In the genomic region with DNA sequence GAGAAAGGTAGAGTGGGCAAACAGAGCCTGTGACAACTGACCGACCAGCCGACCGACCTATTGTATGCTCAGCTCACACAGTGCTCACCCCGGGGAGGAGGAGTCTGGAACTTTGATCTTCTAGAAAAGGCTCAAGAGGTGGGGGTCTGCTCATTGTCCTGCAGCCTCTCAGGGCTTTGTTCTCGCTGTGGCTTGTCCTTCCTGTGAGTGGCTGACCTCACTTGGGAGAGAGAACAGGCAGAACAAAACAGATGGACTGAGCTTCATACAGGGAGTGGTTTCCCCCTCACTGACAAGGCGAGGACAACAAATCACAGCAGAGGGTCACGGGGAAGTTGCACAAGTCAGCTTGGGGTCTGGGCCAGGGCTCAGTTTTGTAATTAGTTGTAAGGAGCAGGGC, we compare ENCODE assay signal across 9 mouse cellular contexts.
DNase-seq lines count a peak whose midpoint lies in the region; ATAC-seq and TF ChIP-seq lines count a peak whose summit lies in the region.
"Had no signal": no experiment of that assay in that cellular context is flagged by ENCODE, and none has a peak within 500 bp of the region (broad histone marks: within the 10 kb centered on the region; RNA-seq: fewer than 3 reads in every experiment).

No protein-coding gene starts in this region.

- H3K9me3 ChIP-seq in forebrain, embryonic 10.5 days = no peaks in the 10 kb centered on the region
- no peaks in the 10 kb centered on the region for H3K9me3 ChIP-seq in forebrain, embryonic 15.5 days
- no peaks in the 10 kb centered on the region for H3K9me3 ChIP-seq in embryonic facial prominence, embryonic 10.5 days
- H3K9me3 ChIP-seq in hindbrain, embryonic 16.5 days (ENCODE audit: control insufficient read depth, low read length) = no peaks in the 10 kb centered on the region
- no peaks in the 10 kb centered on the region for H3K9me3 ChIP-seq in lung, postnatal 0 days (ENCODE audit: low read length)
- H3K9me3 ChIP-seq in stomach, embryonic 16.5 days (replicated peaks; ENCODE audit: control insufficient read depth, low read length) = no peaks in the 10 kb centered on the region
- H3K9me3 ChIP-seq: embryonic facial prominence, embryonic 13.5 days had no signal

- no peak overlapping the region for H3K4me3 ChIP-seq in forebrain, embryonic 10.5 days
- no peak overlapping the region for H3K4me3 ChIP-seq in forebrain, embryonic 15.5 days
- H3K4me3 ChIP-seq in embryonic facial prominence, embryonic 10.5 days = no peak overlapping the region
- no peak overlapping the region for H3K4me3 ChIP-seq in hindbrain, embryonic 16.5 days (ENCODE audit: low read length)
- no peak overlapping the region for H3K4me3 ChIP-seq in lung, postnatal 0 days (ENCODE audit: low read depth, low read length)
- H3K4me3 ChIP-seq in stomach, embryonic 16.5 days (replicated peaks; ENCODE audit: low read length) = no peak overlapping the region
- H3K4me3 ChIP-seq: embryonic facial prominence, embryonic 13.5 days had no signal

- TF ChIP-seq CTCF in lung, postnatal 0 days (IDR thresholded peaks at IDR 0.05) = no peak

- no peak overlapping the region for H3K4me2 ChIP-seq in forebrain, embryonic 15.5 days (replicated peaks)
- H3K4me2 ChIP-seq in hindbrain, embryonic 16.5 days (ENCODE audit: low read length) = no peak overlapping the region
- no peak overlapping the region for H3K4me2 ChIP-seq in lung, postnatal 0 days (replicated peaks; ENCODE audit: low read depth, low read length)
- no peak overlapping the region for H3K4me2 ChIP-seq in stomach, embryonic 16.5 days (ENCODE audit: low read depth, low read length)
- H3K4me2 ChIP-seq: embryonic facial prominence, embryonic 13.5 days had no signal

- peak overlapping the region; percentile 56 for H3K27ac ChIP-seq in forebrain, embryonic 10.5 days
- no peak overlapping the region for H3K27ac ChIP-seq in forebrain, embryonic 15.5 days (replicated peaks)
- no peak overlapping the region for H3K27ac ChIP-seq in embryonic facial prominence, embryonic 10.5 days (replicated peaks)
- H3K27ac ChIP-seq in hindbrain, embryonic 16.5 days (ENCODE audit: low read depth, low read length) = peak overlapping the region; percentile 21; the same call in 1 of the 2 replicates
- H3K27ac ChIP-seq in lung, postnatal 0 days (ENCODE audit: low read length) = peak overlapping the region; percentile 90
- H3K27ac ChIP-seq in stomach, embryonic 16.5 days (ENCODE audit: low read length) = no peak overlapping the region
- H3K27ac ChIP-seq: embryonic facial prominence, embryonic 13.5 days had no signal

- peak; percentile 29 for DNase-seq in forebrain, embryonic 10.5 days (ENCODE audit: extremely low spot score, low spot score)
- DNase-seq in embryonic facial prominence, embryonic 10.5 days (ENCODE audit: low spot score) = peak; percentile 31
- DNase-seq in lung, postnatal 0 days (ENCODE audit: low spot score) = peak; percentile 94
- no peak for DNase-seq in frontal cortex, postnatal 14 days (ENCODE audit: low spot score in 2 of 2)

- H3K9ac ChIP-seq in forebrain, embryonic 15.5 days (replicated peaks) = no peak overlapping the region
- H3K9ac ChIP-seq in hindbrain, embryonic 16.5 days (ENCODE audit: low read depth, low read length) = no peak overlapping the region
- no peak overlapping the region for H3K9ac ChIP-seq in lung, postnatal 0 days (replicated peaks; ENCODE audit: low read depth)
- H3K9ac ChIP-seq in stomach, embryonic 16.5 days (ENCODE audit: low read length) = 0 out of 2 replicates have a peak overlapping the region, but pooled peaks have one; percentile 1
- H3K9ac ChIP-seq: embryonic facial prominence, embryonic 13.5 days had no signal

- 8% methylated on average over 7 of the region's 7 CpGs for WGBS in forebrain, embryonic 10.5 days
- 14% methylated on average over 7 of the region's 7 CpGs for WGBS in forebrain, embryonic 15.5 days
- 21% methylated on average over 7 of the region's 7 CpGs for WGBS in embryonic facial prominence, embryonic 10.5 days
- 14% methylated on average over 7 of the region's 7 CpGs for WGBS in hindbrain, embryonic 16.5 days
- WGBS in lung, postnatal 0 days = 14% methylated on average over 7 of the region's 7 CpGs
- 23% methylated on average over 7 of the region's 7 CpGs for WGBS in stomach, embryonic 16.5 days

- ATAC-seq in forebrain, embryonic 15.5 days (replicated peaks) = no peak
- ATAC-seq in hindbrain, embryonic 16.5 days = peak; percentile 35
- peak; percentile 79 for ATAC-seq in lung, postnatal 0 days
- ATAC-seq in stomach, embryonic 16.5 days (ENCODE audit: insufficient read depth, low FRiP score) = 0 out of 2 replicates have a peak, but pooled peaks have one; percentile 42
- ATAC-seq in erythroblast, adult 5-6 weeks (replicated peaks; ENCODE audit: low FRiP score, poor library complexity, severe bottlenecking) = no peak

- H3K4me1 ChIP-seq in forebrain, embryonic 10.5 days = peaks cover 38% of the 10 kb centered on the region
- peaks cover 12% of the 10 kb centered on the region for H3K4me1 ChIP-seq in forebrain, embryonic 15.5 days
- peaks cover 32% of the 10 kb centered on the region for H3K4me1 ChIP-seq in embryonic facial prominence, embryonic 10.5 days
- peaks cover 15% of the 10 kb centered on the region for H3K4me1 ChIP-seq in hindbrain, embryonic 16.5 days (ENCODE audit: control insufficient read depth, insufficient read depth, low read depth, low read length)
- H3K4me1 ChIP-seq in lung, postnatal 0 days (ENCODE audit: insufficient read depth, low read depth, low read length) = peaks cover 40% of the 10 kb centered on the region
- peaks cover 15% of the 10 kb centered on the region; the same call in 1 of the 2 replicates for H3K4me1 ChIP-seq in stomach, embryonic 16.5 days (ENCODE audit: control insufficient read depth, insufficient read depth, low read length)

- no peaks in the 10 kb centered on the region for H3K36me3 ChIP-seq in forebrain, embryonic 10.5 days (replicated peaks)
- H3K36me3 ChIP-seq in forebrain, embryonic 15.5 days = no peaks in the 10 kb centered on the region
- H3K36me3 ChIP-seq in embryonic facial prominence, embryonic 10.5 days (replicated peaks) = no peaks in the 10 kb centered on the region
- H3K36me3 ChIP-seq in hindbrain, embryonic 16.5 days (ENCODE audit: control insufficient read depth, insufficient read depth, low read length) = no peaks in the 10 kb centered on the region
- H3K36me3 ChIP-seq in lung, postnatal 0 days (ENCODE audit: insufficient read depth, low read length) = no peaks in the 10 kb centered on the region
- H3K36me3 ChIP-seq in stomach, embryonic 16.5 days (ENCODE audit: control insufficient read depth, insufficient read depth, low read length) = no peaks in the 10 kb centered on the region
- H3K36me3 ChIP-seq: embryonic facial prominence, embryonic 13.5 days had no signal

- TF ChIP-seq EP300 in lung, postnatal 0 days (IDR thresholded peaks at IDR 0.05) = peak; percentile 96

- H3K27me3 ChIP-seq in forebrain, embryonic 10.5 days (ENCODE audit: poor library complexity, severe bottlenecking) = peaks cover 65% of the 10 kb centered on the region
- no peaks in the 10 kb centered on the region for H3K27me3 ChIP-seq in forebrain, embryonic 15.5 days
- H3K27me3 ChIP-seq in embryonic facial prominence, embryonic 10.5 days (replicated peaks; ENCODE audit: low read depth, poor library complexity, severe bottlenecking) = peaks cover 36% of the 10 kb centered on the region
- no peaks in the 10 kb centered on the region for H3K27me3 ChIP-seq in hindbrain, embryonic 16.5 days (replicated peaks; ENCODE audit: control insufficient read depth, insufficient read depth, low read length)
- no peaks in the 10 kb centered on the region for H3K27me3 ChIP-seq in lung, postnatal 0 days (replicated peaks; ENCODE audit: insufficient read depth, low read length)
- H3K27me3 ChIP-seq in stomach, embryonic 16.5 days (ENCODE audit: control insufficient read depth, insufficient read depth, low read length) = no peaks in the 10 kb centered on the region
- H3K27me3 ChIP-seq: embryonic facial prominence, embryonic 13.5 days had no signal

Comparison
In these comparisons a context has a peak if more than half of its experiments do, and no peak if none do; other contexts are left out.
1. H3K27ac ChIP-seq: peak in forebrain, embryonic 10.5 days (single experiment), hindbrain, embryonic 16.5 days (single experiment) and lung, postnatal 0 days (single experiment); none in forebrain, embryonic 15.5 days (single experiment), embryonic facial prominence, embryonic 10.5 days (single experiment) and stomach, embryonic 16.5 days (single experiment).
2. DNase-seq: peak in forebrain, embryonic 10.5 days (single experiment), embryonic facial prominence, embryonic 10.5 days (single experiment) and lung, postnatal 0 days (single experiment); none in frontal cortex, postnatal 14 days (0 of 2).
3. ATAC-seq: peak in hindbrain, embryonic 16.5 days (single experiment), lung, postnatal 0 days (single experiment) and stomach, embryonic 16.5 days (single experiment); none in forebrain, embryonic 15.5 days (single experiment) and erythroblast, adult 5-6 weeks (single experiment).